Mouse (Mus musculus) thymus, adult 2 months (tissue): ENCODE results near the gene Fntb. TPM values are rescaled to one million over a fixed set of nuclear protein-coding genes. Genes with fewer than 3 reads are reported as not detected.

ENCODE experiments used
- DNase-seq: peaks from one replicate; pipeline ENCODE4 v3.0.0; 2021
- H3K27ac ChIP-seq: fragments of 200-500 bp; 2 replicates; pipeline ENCODE4 v1.5.1; 2012; ENCODE audit warnings: low read length, control low read depth; ENCODE audit not compliant: control insufficient read depth, insufficient read depth
- H3K27me3 ChIP-seq: fragments of 200-500 bp; 2 replicates; pipeline ENCODE4 v1.6.1; 2012; ENCODE audit warnings: mild to moderate bottlenecking, low read length, moderate library complexity, mixed read lengths; ENCODE audit not compliant: control insufficient read depth, insufficient read depth
- H3K36me3 ChIP-seq: fragments of 200-500 bp; 2 replicates; pipeline ENCODE4 v1.6.1; 2012; ENCODE audit warnings: mild to moderate bottlenecking, low read length, moderate library complexity; ENCODE audit not compliant: control insufficient read depth, insufficient read depth
- H3K4me1 ChIP-seq: fragments of 200-500 bp; replicated peaks from 2 replicates; pipeline ENCODE4 v1.6.1; 2012; ENCODE audit warnings: low read length; ENCODE audit not compliant: control insufficient read depth, insufficient read depth
- H3K4me3 ChIP-seq: fragments of 200-500 bp; 2 replicates; pipeline ENCODE4 v1.5.1; 2012; ENCODE audit warnings: mild to moderate bottlenecking, low read length, control low read depth, moderate library complexity; ENCODE audit not compliant: control insufficient read depth, insufficient read depth
- CTCF ChIP-seq: fragments of 200-500 bp; IDR thresholded peaks from 2 replicates; pipeline ENCODE4 v1.5.1; 2012; ENCODE audit warnings: mild to moderate bottlenecking, control low read depth, low read length, moderate library complexity, borderline replicate concordance; ENCODE audit not compliant: control insufficient read depth, poor library complexity, insufficient read depth; ENCODE audit errors: extremely low read depth
- POLR2A ChIP-seq: fragments of 200-500 bp; IDR thresholded peaks from 2 replicates; pipeline ENCODE4 v1.6.1; 2012; ENCODE audit warnings: mild to moderate bottlenecking, low read length, control low read depth, moderate library complexity; ENCODE audit not compliant: control insufficient read depth, poor library complexity, insufficient read depth; ENCODE audit errors: extremely low read depth
- WGBS: fragments of 180-500 bp; shearing (Covaris S2); methylation state at CpG from one replicate; pipeline ENCODE4 v1.1.7; 2018; 5-methylcytosine and 5-hydroxymethylcytosine counted together
- polyA plus RNA-seq: library from polyadenylated mRNA; depleted of rRNA; stranded (reverse); fragments of >200 nt; gene quantifications from 2 replicates; pipeline ENCODE4 v1.2.3, GENCODE M21; 2012

Fntb gene
- polyA plus RNA-seq, 1 experiment: 51.3 TPM

GRCm38 (mm10) chr12:76889404-76890184, 124.2 kb downstream of the Fntb start:
- no peak for TF ChIP-seq POLR2A
- no peak for TF ChIP-seq CTCF
- H3K36me3 ChIP-seq: peaks cover 7% of the 10 kb centered on the region; the same call in 1 of the 2 replicates
- no peak overlapping the region for H3K4me3 ChIP-seq
- WGBS: 93% methylated on average over 11 of the region's 11 CpGs
- no peak for DNase-seq
- H3K4me1 ChIP-seq: peaks cover 16% of the 10 kb centered on the region
- no peaks in the 10 kb centered on the region for H3K27me3 ChIP-seq
- no peak overlapping the region for H3K27ac ChIP-seq

- WGBS: 95% methylated on average over 3 of the region's 3 CpGs
- no peaks in the 10 kb centered on the region for H3K27me3 ChIP-seq
- TF ChIP-seq POLR2A (no peak), CTCF (no peak)
- no peak for DNase-seq
- H3K27ac ChIP-seq: no peak overlapping the region
- H3K4me1 ChIP-seq: peaks cover 14% of the 10 kb centered on the region
- peaks cover 7% of the 10 kb centered on the region; the same call in 1 of the 2 replicates for H3K36me3 ChIP-seq
- H3K4me3 ChIP-seq: no peak overlapping the region
Measured at GRCm38 (mm10) chr12:76891160-76891559, 125.8 kb downstream of the Fntb start.

GRCm38 (mm10) chr12:76892910-76893695, 127.7 kb downstream of the Fntb start:
- no peaks in the 10 kb centered on the region for H3K4me1 ChIP-seq
- TF ChIP-seq POLR2A (no peak), CTCF (no peak)
- H3K27me3 ChIP-seq: no peaks in the 10 kb centered on the region
- no peak for DNase-seq
- WGBS: 95% methylated on average over 16 of the region's 16 CpGs
- H3K4me3 ChIP-seq: no peak overlapping the region
- H3K27ac ChIP-seq: no peak overlapping the region
- peaks cover 5% of the 10 kb centered on the region; the same call in 1 of the 2 replicates for H3K36me3 ChIP-seq

- Histone ChIP-seq H3K4me1 (no peaks in the 10 kb centered on the region), H3K27me3 (no peaks in the 10 kb centered on the region), H3K4me3 (no peak overlapping the region), H3K27ac (no peak overlapping the region), H3K36me3 (no peaks in the 10 kb centered on the region; the same call in 1 of the 2 replicates)
- DNase-seq: no peak
- WGBS: 95% methylated on average over 10 of the region's 10 CpGs
- TF ChIP-seq POLR2A (no peak), CTCF (no peak)
Measured at GRCm38 (mm10) chr12:76894792-76895559, 129.6 kb downstream of the Fntb start.

GRCm38 (mm10) chr12:76895777-76896176, 130.4 kb downstream of the Fntb start:
- TF ChIP-seq CTCF: no peak
- no peak for TF ChIP-seq POLR2A
- no peak overlapping the region for H3K27ac ChIP-seq
- WGBS: 87% methylated on average over 7 of the region's 7 CpGs

GRCm38 (mm10) chr12:76896566-76896965, 131.2 kb downstream of the Fntb start:
- no peak overlapping the region for H3K27ac ChIP-seq
- H3K36me3 ChIP-seq: no peaks in the 10 kb centered on the region; the same call in 1 of the 2 replicates
- H3K4me1 ChIP-seq: no peaks in the 10 kb centered on the region
- no peak overlapping the region for H3K4me3 ChIP-seq
- no peaks in the 10 kb centered on the region for H3K27me3 ChIP-seq
- WGBS: 98% methylated on average over 4 of the region's 4 CpGs
- TF ChIP-seq CTCF (no peak), POLR2A (no peak)
- no peak for DNase-seq

More at GRCm38 (mm10) chr12:76895777-76896176, 130.4 kb downstream of the Fntb start:
- Histone ChIP-seq H3K4me3 (no peak overlapping the region), H3K36me3 (no peaks in the 10 kb centered on the region; the same call in 1 of the 2 replicates), H3K27me3 (no peaks in the 10 kb centered on the region), H3K4me1 (no peaks in the 10 kb centered on the region)
- DNase-seq: no peak
